Mouse (Mus musculus) left cerebral cortex, adult 2 months (tissue): ENCODE data around the gene Chac1. TPM values are rescaled to one million over a fixed set of nuclear protein-coding genes. Genes with fewer than 3 reads are reported as not detected.

ENCODE experiments used
- DNase-seq, 2 experiments: peaks; one replicate each; pipeline ENCODE4 v3.0.0; 2021 to 2022; ENCODE audit warnings: low spot score in 2 of 2, mixed read lengths in 1 of 2; ENCODE audit errors: extremely low spot score in 1 of 2
- H3K27ac ChIP-seq: fragments of 200-600 bp; 2 replicates; pipeline ENCODE4 v1.8.1; 2022
- H3K4me3 ChIP-seq: fragments of 200-600 bp; 2 replicates; pipeline ENCODE4 v1.8.1; 2022
- CTCF ChIP-seq: fragments of 200-600 bp; IDR thresholded peaks from 2 replicates; pipeline ENCODE4 v1.8.1; 2022; ENCODE audit warnings: antibody characterized with exemption, mild to moderate bottlenecking, moderate library complexity
- intact Hi-C: fragments of 180-260 bp; cut with DNase I; formaldehyde crosslinking; loops from one replicate; pipeline ENCODE4 v1.15.1; 2025
- long read RNA-seq, 2 experiments: library from polyadenylated mRNA; stranded (forward); transcript quantifications; one replicate each; pipeline ENCODE4 v2.0.0; 2021; ENCODE audit warnings: borderline mapping rate in 2 of 2
- total RNA-seq, 2 experiments: library from RNA; stranded (reverse); gene quantifications; 2 replicates each; pipeline ENCODE4 v1.2.3; 2021

Chac1 gene
- total RNA-seq, result 1 to 10 TPM; 7.5 to 8.7 TPM
- long read RNA-seq, experiment 1, partial matches to known transcripts, result 0 of 2 reads
- long read RNA-seq, experiment 1, other reads (novel, unspliced or antisense), result 0 of 2 reads
- long read RNA-seq, experiment 2, transcript Chac1-201 (3 exons, 1,637 nt), result major isoform, 5 of 5 reads
- long read RNA-seq, experiment 2, partial matches to known transcripts, result 0 of 5 reads
- long read RNA-seq, experiment 2, other reads (novel, unspliced or antisense), result 0 of 5 reads

DNA sequence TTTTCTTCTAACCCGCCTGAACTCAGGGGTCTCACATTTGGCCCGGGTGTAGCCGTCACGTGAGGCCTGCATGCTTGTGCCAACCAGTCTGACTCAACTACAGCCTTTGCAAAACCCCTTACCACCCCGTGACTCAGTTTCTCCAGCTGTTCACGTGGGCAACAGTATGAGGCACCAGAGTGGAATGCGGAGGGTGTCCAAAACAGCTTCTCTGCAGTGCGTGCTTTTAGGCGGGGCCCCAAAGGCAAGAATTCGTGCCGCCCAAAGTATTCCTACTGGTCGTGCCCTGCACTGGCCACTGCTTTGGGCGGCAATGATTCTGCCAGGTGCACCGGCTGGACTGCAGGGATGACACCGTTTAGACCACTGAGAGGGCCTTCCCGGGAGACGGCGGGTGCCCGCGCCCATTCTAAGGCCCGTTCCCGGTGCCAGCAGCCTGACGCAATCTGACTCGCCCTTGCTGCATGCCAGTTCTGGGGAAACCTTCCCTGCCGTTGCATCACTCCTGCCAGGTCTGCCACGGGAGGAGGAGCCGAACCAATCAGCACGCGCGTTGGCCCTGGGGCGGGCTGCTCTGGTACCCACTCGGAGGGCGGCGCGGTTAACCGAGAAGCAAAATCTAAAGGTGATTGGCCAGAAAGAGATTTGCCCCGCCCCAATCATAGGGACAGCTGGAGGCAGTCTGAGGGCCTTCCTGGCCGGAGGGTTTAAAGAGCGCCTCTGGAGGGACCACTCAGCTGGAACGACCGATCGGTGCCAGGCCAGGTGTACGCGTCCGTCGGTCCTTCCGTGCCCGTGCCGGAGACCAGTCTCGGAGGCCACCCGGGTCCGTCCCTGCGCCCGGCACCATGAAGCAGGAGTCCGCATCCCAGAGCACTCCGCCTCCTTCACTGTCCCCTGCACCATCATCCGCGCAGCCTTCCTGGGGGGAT is at the start of gene Chac1:
Chac1 (plus strand) TSS at position 675 of the 932 bp plus-strand sequence.
- DNase-seq, result peak; percentile 94
- peak within 1 kb of the TSS; percentile 90 for H3K27ac ChIP-seq
- intact Hi-C loops, result no loop called here
- H3K4me3 ChIP-seq, result peak within 1 kb of the TSS; percentile 74
- no peak for TF ChIP-seq CTCF

DNA sequence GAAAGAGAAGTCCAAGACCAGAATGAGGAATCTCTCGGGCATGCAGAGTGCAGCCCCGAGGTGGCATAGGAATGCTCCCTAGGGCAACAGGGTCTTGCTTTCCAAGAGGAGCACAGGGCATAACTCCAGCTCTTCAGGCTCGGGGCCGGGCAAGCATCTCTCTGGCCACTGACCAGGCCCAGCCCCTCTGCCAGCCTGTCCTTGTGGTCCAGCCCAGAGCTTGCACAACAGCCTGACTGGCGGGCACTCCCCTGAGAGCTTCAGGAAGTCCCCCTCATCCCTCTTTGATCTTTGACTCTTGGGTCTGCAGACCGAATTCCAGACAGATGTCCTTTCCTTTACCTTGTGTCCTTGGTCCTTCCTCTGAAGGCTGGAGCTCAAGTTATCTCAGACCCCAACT is 48.2 kb upstream of the Chac1 start:
- intact Hi-C loops, result loop anchor here (5.0 kb wide), 1 partner anchor 219 kb away; no protein-coding TSS in a partner anchor
- Histone ChIP-seq H3K27ac (no peak overlapping the region), H3K4me3 (no peak overlapping the region)
- TF ChIP-seq CTCF, result no peak
- DNase-seq, result no peak

DNA sequence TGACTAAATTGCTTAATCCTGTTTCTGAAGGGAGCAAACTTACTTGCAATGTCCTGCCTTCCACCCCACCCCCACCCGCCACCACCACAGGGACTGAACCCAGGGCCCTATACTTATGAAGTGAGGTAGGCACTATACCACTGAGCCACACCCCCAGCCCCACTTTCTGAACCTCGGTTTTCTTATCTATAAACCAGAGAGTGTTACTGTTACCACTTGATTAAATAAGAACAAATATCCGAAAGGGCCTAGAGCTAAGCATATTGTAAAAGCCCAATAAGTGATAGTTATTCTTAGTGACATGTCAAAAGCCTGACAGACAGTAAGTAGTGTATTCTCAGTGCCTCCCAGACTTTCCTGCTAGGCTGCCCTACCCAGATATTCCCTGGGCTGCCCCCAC is 46.6 kb upstream of the Chac1 start:
- DNase-seq, result no peak
- intact Hi-C loops, result loop anchor here (5.0 kb wide), 1 partner anchor 218 kb away; no protein-coding TSS in a partner anchor
- TF ChIP-seq CTCF, result no peak
- Histone ChIP-seq H3K4me3 (no peak overlapping the region), H3K27ac (no peak overlapping the region)

DNA sequence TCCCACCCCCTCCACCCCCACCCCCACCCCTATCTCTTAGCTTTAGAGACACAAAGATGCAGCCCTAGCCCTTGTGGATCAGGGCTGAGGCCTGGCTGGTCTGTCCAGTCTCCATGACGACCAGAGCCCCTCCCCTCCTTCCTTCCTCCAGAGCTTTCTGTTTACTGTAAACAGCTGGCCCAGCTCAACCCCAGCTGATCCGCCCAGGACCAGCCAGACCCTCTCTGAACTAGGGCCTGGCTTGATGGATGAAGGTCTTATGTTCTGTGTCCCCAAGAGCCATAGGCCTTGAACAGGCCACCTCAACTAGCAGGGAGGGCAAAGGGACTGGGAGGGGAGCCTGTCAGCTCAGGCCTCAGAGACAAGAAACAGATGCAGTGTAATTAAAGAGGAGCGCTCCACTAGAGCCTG is 46.2 kb upstream of the Chac1 start:
- DNase-seq, result no peak
- intact Hi-C loops, result loop anchor here (5.0 kb wide), 1 partner anchor 217 kb away; no protein-coding TSS in a partner anchor
- TF ChIP-seq CTCF, result no peak
- H3K4me3 ChIP-seq, result no peak overlapping the region
- H3K27ac ChIP-seq, result no peak overlapping the region

DNA sequence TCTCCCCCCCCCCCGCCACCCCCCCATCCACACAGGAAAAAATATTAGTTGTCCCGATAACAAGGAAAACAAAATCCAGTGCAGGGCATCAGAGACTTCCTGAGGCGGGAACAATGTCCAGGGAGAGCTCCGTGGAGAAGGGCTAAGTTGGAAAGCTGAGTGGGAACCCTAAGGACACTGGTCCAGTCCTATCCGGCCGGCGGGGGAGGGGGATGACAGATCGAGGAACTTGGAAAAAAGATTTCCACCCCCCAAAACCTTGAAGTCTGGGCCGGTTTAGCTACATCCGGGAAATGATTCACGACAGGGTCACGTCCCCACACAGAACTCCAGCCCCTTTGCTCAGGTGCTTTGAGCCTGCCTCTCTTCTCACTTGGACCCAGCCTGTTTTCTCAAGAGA is 39.5 kb upstream of the Chac1 start:
- Histone ChIP-seq H3K4me3 (no peak overlapping the region), H3K27ac (no peak overlapping the region)
- TF ChIP-seq CTCF, result no peak
- intact Hi-C loops, result no loop called here
- no peak for DNase-seq

DNA sequence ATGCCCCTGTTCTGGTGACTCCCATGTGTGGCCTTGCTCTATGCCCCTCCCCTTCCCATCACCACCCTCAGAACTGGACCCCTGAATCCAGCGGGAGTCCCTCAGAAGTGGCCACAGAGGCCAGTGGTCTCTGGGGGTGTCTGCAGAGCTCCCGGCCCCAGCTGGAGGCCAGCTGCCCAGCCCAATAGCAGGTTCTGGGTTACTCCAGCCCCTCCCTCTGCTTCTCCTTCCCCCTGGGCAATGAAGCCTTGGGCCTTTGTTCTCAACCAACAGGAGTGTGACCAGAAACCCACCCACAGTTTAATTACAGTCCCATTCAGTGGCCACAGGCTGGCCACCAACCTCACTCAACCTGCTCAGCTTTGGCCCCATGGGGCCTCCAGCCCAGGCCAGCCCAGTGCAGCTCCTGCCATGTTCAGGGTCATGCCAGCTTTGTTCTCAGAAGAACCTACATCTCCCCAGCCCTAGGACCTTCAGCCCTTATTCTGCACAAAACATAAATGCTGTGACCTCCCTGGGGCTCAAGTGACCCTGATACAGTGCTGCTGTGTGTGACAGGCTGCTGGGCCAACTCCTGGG is 38.6 kb upstream of the Chac1 start:
- DNase-seq, result no peak
- Histone ChIP-seq H3K4me3 (no peak overlapping the region), H3K27ac (no peak overlapping the region)
- intact Hi-C loops, result no loop called here
- no peak for TF ChIP-seq CTCF

DNA sequence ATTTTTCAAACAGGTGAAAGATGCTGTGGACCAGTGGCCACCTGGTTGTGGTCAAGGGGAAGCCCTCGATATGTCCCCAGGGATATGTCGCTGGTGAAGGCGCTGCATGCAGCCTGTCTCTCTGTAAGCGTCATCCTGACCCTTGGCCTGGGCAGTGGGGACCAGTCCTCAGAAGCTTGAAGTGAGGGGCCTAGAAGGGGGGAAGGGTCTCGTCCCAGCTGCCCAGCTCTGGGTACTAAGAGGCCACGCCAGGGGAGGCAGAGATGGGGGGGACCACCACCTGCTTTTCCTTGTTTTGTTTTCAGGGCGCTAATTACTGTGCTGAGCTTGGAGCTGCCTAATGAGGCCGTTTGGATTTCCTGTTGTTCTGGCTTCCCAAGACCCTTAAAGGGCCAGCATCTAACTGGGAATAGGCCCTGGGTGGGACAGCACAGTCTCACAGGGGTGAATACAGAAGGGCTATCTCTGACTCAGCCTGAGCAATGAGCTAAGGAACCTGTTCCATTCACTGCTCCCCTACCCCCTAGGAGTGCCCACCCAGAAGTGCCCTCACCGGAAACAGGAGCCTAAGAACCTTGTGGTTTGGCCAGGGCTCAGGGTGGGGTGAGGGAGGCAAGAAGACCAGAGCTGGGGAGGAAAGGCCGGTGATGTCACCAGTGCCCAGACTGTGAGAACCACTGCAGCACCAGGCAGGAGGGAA is 37.1 kb upstream of the Chac1 start:
- intact Hi-C loops, result no loop called here
- no peak overlapping the region for H3K4me3 ChIP-seq
- DNase-seq, result no peak
- no peak overlapping the region for H3K27ac ChIP-seq
- TF ChIP-seq CTCF, result no peak

DNA sequence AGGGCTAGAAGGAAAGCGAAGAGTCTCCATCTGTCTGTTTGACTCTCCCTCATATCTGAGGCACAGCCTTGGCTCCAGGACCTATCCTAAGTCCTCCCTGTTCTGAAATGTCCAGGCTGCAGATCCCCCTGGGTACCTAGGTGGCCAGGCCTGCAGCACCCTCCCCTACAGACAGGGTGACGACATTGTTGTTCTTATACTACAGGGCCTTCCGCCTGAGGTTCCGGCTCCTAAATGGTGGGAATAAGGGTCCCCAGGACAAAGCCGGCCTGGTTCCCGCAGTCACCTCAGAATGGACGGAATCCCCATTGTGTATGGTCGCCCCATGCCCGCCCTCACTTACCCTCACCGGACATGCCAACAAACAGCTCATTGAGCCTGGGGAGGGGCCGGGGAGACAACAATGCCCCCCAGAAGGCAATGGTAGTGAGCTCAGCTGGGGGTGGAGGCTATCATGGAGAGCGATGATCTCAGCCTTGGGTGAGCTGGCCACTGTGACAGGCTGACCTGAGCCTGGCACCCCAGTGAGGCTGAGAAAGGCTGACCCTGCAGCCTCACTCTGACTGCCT is 36.2 kb upstream of the Chac1 start:
- no peak for DNase-seq
- TF ChIP-seq CTCF, result no peak
- H3K4me3 ChIP-seq, result no peak overlapping the region
- intact Hi-C loops, result no loop called here
- H3K27ac ChIP-seq, result no peak overlapping the region

DNA sequence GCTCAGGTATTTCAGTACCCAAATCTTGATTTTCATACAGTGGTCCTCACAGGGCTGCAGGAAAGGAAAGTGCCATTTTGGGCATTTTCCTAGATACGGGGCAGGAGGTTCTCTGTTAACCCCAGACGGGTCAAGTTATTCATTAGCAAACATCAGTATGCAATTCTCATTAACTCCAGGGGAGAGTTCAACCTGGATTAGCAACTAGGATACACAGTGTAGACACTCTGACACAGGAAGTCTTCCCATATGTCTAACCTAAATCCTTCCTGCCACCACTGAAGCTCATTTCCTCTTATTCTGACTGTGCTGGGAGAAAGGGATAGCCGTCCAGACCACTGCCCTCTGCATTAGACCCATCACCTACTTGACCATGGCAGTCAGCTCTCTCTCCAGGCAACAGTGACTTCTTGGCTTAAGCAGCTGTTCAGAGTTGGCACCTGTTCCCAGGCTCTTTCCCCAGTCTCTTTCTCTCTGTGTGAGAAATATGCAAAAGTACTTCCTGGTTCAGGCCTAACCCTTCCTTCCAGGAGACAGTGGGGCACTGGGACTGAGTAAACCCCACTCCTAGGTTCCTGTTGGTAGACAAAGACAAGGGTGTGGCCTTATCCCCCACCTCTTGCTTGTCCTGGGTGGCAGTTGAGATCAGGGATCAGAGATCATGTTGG is 32.9 kb upstream of the Chac1 start:
- H3K4me3 ChIP-seq, result no peak overlapping the region
- no peak overlapping the region for H3K27ac ChIP-seq
- intact Hi-C loops, result no loop called here
- no peak for TF ChIP-seq CTCF
- no peak for DNase-seq

DNA sequence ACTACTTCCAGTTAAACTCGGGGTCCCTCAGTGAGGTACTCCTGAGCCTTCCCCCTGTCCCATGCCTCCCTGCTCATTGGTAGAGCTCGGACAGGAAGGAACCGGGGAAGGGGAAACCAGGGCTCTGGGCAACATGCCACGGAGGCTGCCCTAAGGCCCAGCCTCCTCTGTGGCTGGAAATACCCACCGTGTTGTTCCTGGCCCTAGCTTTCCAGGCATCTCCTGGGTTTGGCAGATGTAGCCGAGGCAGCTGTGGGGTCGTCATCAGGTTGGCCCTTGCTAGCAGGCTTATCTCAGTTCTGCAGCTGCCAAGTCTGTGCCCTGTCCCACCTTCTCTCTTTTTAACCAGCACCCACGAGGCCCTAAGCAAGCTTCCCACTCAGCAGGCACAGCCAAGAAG is 30.5 kb upstream of the Chac1 start:
- intact Hi-C loops, result no loop called here
- DNase-seq, result no peak
- no peak for TF ChIP-seq CTCF
- no peak overlapping the region for H3K4me3 ChIP-seq
- H3K27ac ChIP-seq, result no peak overlapping the region
